Mouse (Mus musculus) retina, embryonic 14.5 days (tissue): ENCODE measurements around the gene Soat1.
"Not testable (repeated sequence)": the region's sequence is repeated elsewhere in the genome, so short reads cannot be mapped to it uniquely, and the experiment has no call there.

Source experiments
- DNase-seq: peaks from one replicate; pipeline ENCODE4 v3.0.0-alpha.2; 2015; ENCODE audit warnings: low spot score

The Soat1 gene

DNA sequence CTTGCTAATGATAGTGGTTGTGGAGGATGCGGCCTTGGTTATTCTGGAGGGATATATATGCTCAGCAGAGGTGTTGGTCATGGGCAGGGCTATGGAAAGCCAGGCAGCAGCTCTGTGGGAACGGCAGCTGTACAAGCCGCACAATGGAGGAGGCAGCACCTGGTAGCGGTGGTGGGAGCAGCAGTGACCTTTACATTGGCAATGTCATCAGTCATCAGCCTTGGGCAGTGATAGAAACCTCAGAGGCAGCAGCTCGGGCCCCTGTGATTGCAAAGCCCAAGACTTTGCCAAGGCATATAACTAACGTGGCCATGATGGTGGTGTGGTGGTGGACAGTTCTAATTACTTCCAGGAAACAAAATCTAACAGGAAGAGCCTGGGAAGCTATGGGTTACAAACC lies 50.6 kb downstream of the Soat1 start:
- DNase-seq, result no peak

DNA sequence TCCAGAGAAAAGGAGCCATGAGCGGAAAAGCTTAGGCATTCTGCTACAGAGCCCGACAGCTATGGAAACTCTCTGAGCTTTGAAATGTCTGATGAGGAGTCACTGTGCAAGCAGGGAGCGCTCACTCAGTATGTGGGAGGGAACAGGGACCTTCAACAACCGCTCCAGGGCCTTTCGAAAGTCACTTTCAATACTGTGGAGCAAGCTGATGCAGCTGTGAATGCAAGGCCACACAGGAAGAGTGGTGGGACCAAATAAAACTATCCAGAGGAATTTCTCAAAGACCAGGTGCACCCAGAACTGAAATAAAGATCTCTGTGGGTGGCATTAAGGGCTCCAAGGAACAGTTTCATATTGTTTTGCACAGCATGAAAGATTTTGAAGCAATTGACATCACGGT lies 51.3 kb downstream of the Soat1 start:
- DNase-seq, result no peak

DNA sequence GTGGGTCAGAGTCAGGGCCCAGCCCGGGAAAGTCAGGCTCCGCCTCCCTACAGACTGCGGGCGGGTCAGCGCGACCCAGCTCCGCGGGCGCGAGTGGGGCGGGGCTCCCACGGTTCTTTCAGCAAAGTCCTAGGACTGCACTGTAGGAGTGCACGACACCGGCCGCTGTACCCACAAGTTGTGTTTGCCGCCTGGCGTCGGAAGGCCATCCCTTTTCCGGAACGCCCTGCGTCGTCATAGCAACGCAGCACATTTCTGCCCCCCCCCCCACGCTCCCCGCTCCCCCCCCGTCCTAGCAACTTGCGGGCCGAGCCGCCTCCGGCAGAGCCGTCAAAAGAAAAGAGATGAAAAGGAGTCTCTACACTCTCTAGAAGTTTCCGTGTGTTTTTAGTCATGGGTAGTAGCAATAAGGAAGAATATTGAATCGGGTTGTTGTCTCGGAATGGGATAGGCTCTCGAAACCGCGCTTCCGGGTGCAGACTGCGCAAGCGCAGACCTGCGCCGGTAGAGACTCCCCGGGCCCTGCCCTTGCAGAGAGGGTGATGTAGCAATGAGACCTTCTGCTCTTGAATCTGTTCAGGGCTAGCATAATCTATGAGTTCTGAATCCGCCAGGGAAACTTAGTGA lies 53.3 kb downstream of the Soat1 start, which contains the start of gene Axdnd1:
Axdnd1 (minus strand) TSS at position 489 of the 627 bp plus-strand sequence.
- peak; percentile 88 for DNase-seq

DNA sequence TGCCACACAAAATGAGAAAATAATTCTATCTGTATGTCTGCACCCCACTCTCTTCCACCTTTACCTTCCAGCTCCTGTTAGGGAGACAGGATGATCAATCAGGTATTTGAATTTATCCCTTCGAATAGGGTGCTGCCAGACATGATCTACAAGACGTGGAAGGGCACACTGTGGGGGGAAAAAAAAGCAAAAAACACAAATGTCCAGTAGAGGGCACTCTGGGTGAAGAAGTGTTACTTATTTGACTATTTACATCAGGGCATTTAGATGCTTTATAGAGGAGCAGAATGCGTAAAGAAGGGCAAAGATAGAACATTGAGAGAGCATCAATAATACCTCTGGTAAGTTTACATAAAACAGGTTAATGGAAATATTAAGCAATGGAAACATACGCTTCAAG lies 56.0 kb downstream of the Soat1 start:
- DNase-seq, result peak; percentile 67

DNA sequence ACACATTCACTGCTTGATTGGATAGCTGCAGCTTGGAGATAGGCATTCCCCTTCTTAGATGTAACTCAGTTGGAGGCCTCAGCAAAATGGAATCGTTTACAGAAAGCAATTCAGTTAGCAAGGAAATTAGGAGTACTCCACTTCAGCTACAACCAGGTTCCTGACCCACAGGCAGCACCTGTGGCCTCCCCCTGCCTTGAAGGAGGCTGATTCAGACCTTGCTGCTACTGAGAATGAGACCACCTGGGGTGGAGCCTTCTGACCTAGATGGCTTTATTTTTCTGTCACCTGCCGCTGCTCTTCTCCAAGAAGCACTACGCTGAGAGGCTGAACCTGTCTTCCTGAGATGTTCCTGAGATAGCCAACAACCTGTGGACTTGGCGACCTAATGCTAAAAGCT lies 65.6 kb downstream of the Soat1 start:
- DNase-seq, result no peak

DNA sequence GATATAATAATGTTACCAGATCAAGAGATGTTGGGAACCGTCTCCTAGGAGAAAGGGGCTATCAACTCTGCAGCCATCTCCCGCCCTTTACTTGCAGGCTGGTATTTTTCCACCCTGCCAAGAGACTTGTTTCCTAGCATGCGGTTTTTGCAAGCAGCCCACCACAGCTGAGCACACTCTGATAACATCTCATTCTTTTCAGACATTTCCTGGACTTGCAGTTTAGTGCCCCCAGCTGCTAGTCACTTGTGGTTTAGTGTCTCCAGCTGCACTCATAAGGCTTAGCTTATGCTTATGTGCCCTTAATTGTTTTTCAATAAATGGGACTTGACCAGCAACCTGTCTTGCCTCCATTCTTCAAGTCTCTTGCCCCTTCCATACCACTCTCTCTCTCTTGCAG lies 66.1 kb downstream of the Soat1 start:
- no peak for DNase-seq

DNA sequence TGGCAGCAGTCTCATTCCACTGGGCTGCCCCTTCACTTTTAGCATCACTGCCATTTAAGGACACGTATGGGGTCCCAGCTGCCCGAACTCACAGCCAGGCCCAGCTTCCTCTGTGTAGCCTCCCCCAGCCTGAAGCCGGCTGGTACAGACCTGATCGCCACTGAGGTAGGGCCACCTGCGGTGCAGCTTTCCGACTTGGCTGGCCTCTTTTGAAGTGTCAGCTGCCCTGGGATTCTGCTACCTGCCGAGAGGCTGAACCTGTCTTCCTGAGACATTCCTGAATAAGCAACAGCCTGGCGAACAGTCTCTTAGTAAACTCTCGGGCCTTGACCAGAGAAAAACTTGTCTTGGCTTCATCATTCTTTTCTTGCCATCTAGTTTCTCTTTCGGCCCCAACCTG lies 70.9 kb downstream of the Soat1 start:
- DNase-seq, result no peak

DNA sequence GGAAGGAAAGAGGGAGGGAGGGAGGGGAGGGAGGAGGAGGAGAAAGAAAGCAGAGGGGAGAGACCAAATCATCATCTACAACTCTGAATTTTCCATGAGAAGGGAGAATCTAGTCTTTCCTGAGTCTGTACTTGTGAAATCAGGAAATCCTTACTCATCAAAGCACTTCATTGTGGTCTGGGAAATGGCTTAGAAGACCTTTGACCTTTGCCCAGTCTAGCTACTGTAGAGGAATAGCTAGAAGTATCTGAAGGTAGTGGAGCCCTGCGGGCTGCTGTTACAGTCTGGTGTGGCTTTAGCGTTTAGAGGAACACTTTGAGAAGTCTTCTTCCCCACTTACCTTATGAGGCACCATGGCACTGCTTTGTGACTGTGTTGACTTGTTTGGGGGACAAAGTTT lies 71.6 kb downstream of the Soat1 start:
- no peak for DNase-seq

DNA sequence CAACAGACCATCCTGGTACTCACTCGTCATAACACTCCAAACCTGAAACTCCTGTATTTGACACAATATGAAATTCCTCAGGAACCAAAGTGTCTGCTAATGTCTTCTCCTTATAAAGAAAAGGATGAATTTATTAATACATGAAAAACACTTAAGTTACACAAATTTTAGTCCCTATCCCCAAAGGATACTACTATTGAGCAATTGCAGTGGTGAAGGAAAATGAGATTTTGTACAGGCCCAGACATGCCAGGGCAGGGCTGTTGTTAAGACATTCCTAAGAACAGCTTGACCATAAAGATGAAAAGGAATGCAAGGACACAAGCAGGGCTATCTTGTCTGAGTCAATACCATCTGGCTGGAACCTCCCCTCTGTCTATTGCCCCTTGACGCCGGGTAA lies 74.0 kb downstream of the Soat1 start:
- DNase-seq, result not testable (repeated sequence)

DNA sequence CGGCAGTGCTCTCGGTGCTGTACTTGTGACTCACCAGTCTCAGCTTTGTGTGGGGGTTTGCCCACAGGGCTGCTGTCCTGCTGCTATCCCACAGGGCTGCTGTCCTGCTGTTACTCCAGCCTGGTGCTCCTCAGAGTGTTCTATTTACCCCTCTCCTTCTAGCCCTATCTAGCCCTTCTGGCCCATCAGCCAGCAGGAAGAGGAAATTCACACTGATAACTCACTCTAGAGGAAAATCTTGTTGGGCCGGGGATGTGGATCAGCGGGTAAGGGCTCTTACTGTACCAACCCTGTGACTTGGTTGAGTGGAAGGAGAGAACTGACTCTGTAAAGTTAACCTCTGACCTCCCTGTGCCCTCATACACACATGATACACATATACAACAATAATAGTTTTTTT lies 81.0 kb downstream of the Soat1 start:
- DNase-seq, result no peak

DNA sequence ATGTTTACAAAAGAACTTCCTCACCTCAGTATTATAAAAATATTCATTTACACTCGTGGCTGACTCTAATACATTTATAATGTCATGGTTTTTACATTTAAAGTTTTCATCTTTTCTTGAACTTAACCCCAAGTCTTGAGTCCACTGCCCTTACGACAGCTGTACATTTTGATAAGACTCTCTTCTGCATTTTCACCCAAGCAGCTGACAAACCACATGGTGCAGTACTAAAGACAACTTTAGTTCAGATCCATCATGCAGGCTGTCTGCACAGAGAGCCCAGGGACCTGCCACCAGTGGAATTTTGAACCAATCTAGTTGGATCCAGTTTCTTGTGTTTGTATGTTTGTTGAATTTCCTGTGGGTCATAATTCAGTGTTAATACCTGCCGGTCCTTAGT lies 87.3 kb downstream of the Soat1 start:
- DNase-seq, result no peak

DNA sequence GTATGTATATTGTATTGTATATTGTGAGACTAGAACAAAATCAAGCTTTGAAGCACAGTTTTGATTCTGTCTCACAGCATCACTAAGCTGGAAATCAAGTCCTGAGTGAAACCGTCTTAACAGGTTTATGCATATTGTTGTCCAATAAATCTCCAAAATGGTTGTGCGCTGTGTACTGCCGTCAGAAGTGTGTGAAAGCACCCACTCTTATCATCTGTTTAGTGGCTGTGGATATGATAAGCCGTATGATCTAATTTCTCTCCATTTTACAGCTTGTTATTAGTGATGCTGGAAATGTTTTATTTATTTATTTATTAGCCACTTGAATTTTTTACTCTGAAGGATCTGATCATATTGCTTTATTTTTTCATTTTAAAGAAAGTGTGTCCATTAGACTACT lies 87.9 kb downstream of the Soat1 start:
- no peak for DNase-seq

DNA sequence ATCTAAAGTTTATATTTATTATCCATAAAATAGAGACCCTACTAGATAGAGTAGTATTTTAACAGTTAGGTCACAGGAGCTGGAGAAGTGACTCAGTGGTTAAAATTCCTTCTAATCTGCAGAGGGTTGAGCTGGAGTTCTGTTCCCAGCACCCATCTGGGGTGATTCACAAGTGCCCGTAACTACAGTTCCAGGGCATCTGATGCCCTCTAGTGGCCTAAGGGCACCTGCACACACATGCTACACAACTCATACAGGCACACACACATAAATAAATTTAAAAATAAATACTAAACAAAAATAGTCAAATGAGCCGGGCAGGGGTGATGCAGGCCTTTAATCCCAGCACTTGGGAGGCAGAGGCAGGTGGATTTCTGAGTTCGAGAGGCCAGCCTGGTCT lies 92.9 kb downstream of the Soat1 start:
- no peak for DNase-seq
